Mouse (Mus musculus): ENCODE measurements around the gene Igf2bp2. TPM values are rescaled to one million over a fixed set of nuclear protein-coding genes. Genes with fewer than 3 reads are reported as not detected.

The Igf2bp2 gene
- polyA plus RNA-seq, 2 experiments from 2014 or later = 1.1 to 1.2 TPM

- no peak for ATAC-seq
Observed at GRCm38 (mm10) chr16:22022122-22022521, 141.0 kb downstream of the Igf2bp2 start.

GRCm38 (mm10) chr16:22015569-22015968 is 147.5 kb downstream of the Igf2bp2 start:
- no peak for ATAC-seq

- peak; percentile 48 for ATAC-seq
Observed at GRCm38 (mm10) chr16:22009596-22009995, 153.5 kb downstream of the Igf2bp2 start.

GRCm38 (mm10) chr16:22009099-22009584 is 154.0 kb downstream of the Igf2bp2 start, which contains the start of gene Senp2:
Senp2 (plus strand) TSS chr16:22009484.
- peak; percentile 93 for ATAC-seq

Other genes starting within 250 kb of the Igf2bp2 start
- gene Tmem41a, start 215.7 kb downstream of the Igf2bp2 start, polyA plus RNA-seq (2017; shearing (Covaris generic)) = 1 to 10 TPM; 3.0 to 4.7 TPM
- under 1 TPM; 0.26 to 0.79 TPM for gene Liph, start 167.6 kb downstream of the Igf2bp2 start, polyA plus RNA-seq (2017; shearing (Covaris generic))
- 10 to 100 TPM; 16.6 to 20.1 TPM for gene Senp2, start 153.8 kb downstream of the Igf2bp2 start, polyA plus RNA-seq (2017; shearing (Covaris generic))
- 100 to 1,000 TPM; 457 to 480 TPM for gene Tra2b, start 102.7 kb upstream of the Igf2bp2 start, polyA plus RNA-seq (2017; shearing (Covaris generic))

Measured in CD4-positive, CD25-positive, alpha-beta regulatory T cell, adult 4 months (primary cell).